Mouse (Mus musculus) MEL (cell line): ENCODE data around the gene Spc24. TPM values are rescaled to one million over a fixed set of nuclear protein-coding genes. Genes with fewer than 3 reads are reported as not detected.

Experiments
- DNase-seq: peaks from one replicate; pipeline ENCODE4 v3.0.0; 2011; ENCODE audit warnings: low read depth, low spot score
- H3K27ac ChIP-seq: 2 replicates; pipeline ENCODE4 v1.5.1; 2012; ENCODE audit warnings: low read depth, mild to moderate bottlenecking, control low read depth, low read length, moderate library complexity; ENCODE audit not compliant: control insufficient read depth
- H3K27me3 ChIP-seq, 2 experiments: fragments of 150-350 bp in 1 of 2; sonication (generic) in 1 of 2; 2 replicates each; pipeline ENCODE4 v1.6.1; 2012; ENCODE audit warnings: low read length in 2 of 2, mild to moderate bottlenecking in 2 of 2, improper control_type of control experiment in 1 of 2, moderate library complexity in 1 of 2; ENCODE audit not compliant: insufficient read depth in 2 of 2, control insufficient read depth in 1 of 2
- H3K36me3 ChIP-seq, 2 experiments: 2 replicates each; pipeline ENCODE4 v1.6.1; 2012 to 2014; ENCODE audit warnings: low read length in 2 of 2, improper control_type of control experiment in 1 of 2, inconsistent platforms in 1 of 2, mild to moderate bottlenecking in 1 of 2; ENCODE audit not compliant: insufficient read depth in 2 of 2, control insufficient read depth in 1 of 2
- H3K4me1 ChIP-seq, 2 experiments: fragments of 150-350 bp in 1 of 2; sonication (generic) in 1 of 2; 2 replicates each; pipeline ENCODE4 v1.6.1; 2012; ENCODE audit warnings: low read length in 2 of 2, improper control_type of control experiment in 1 of 2, mild to moderate bottlenecking in 1 of 2; ENCODE audit not compliant: insufficient read depth in 2 of 2, control insufficient read depth in 1 of 2
- H3K4me3 ChIP-seq, 2 experiments: fragments of 150-350 bp in 1 of 2; sonication (generic) in 1 of 2; 2 replicates each; pipeline ENCODE4 v1.5.1; 2012; ENCODE audit warnings: low read depth in 2 of 2, low read length in 2 of 2, mild to moderate bottlenecking in 2 of 2, moderate library complexity in 2 of 2, control low read depth in 1 of 2, improper control_type of control experiment in 1 of 2; ENCODE audit not compliant: control insufficient read depth in 1 of 2, insufficient read depth in 1 of 2
- H3K79me2 ChIP-seq: 2 replicates; pipeline ENCODE4 v1.6.1; 2012; ENCODE audit warnings: mild to moderate bottlenecking, low read length, moderate library complexity; ENCODE audit not compliant: control insufficient read depth, poor library complexity, insufficient read depth
- H3K9ac ChIP-seq: 2 replicates; pipeline ENCODE4 v1.6.1; 2012; ENCODE audit warnings: low read depth, mild to moderate bottlenecking, control low read depth, low read length, moderate library complexity; ENCODE audit not compliant: control insufficient read depth, poor library complexity, severe bottlenecking
- H3K9me3 ChIP-seq: fragments of 150-350 bp; sonication (generic); replicated peaks from 2 replicates; pipeline ENCODE4 v1.6.1; 2012; ENCODE audit warnings: mild to moderate bottlenecking, low read length, improper control_type of control experiment, moderate library complexity; ENCODE audit not compliant: insufficient read depth
- BHLHE40 ChIP-seq: IDR thresholded peaks from 2 replicates; pipeline ENCODE4 v1.6.1; 2012; ENCODE audit warnings: low read depth, mild to moderate bottlenecking, inconsistent platforms, low read length, improper control_type of control experiment, borderline replicate concordance
- CHD1 ChIP-seq: IDR thresholded peaks from 2 replicates; pipeline ENCODE4 v1.6.1; 2012; ENCODE audit warnings: low read depth, mild to moderate bottlenecking, inconsistent platforms, low read length, improper control_type of control experiment
- CTCF ChIP-seq, 3 experiments: IDR thresholded peaks in 2 of 3; conservative IDR thresholded peaks in 1 of 3; 2 replicates each; pipeline ENCODE4 v1.5.1; 2011 to 2012; ENCODE audit warnings: low read length in 3 of 3, low read depth in 2 of 3, mild to moderate bottlenecking in 2 of 3, improper control_type of control experiment in 1 of 3, inconsistent platforms in 1 of 3, mixed read lengths in 1 of 3, moderate library complexity in 1 of 3; ENCODE audit not compliant: control insufficient read depth in 1 of 3, insufficient read depth in 1 of 3, poor library complexity in 1 of 3, severe bottlenecking in 1 of 3
- ELF1 ChIP-seq: IDR thresholded peaks from 2 replicates; pipeline ENCODE4 v1.6.1; 2014; ENCODE audit warnings: low read depth, mild to moderate bottlenecking, inconsistent platforms, low read length, improper control_type of control experiment, moderate library complexity
- EP300 ChIP-seq, 2 experiments: IDR thresholded peaks; 2 replicates each; pipeline ENCODE4 v1.6.1; 2011; ENCODE audit warnings: improper control_type of control experiment in 2 of 2, low read length in 2 of 2, low read depth in 1 of 2, mild to moderate bottlenecking in 1 of 2
- ETS1 ChIP-seq: IDR thresholded peaks from 2 replicates; pipeline ENCODE4 v1.6.1; 2012; ENCODE audit warnings: low read depth, mild to moderate bottlenecking, inconsistent platforms, low read length, improper control_type of control experiment, moderate library complexity
- GABPA ChIP-seq: IDR thresholded peaks from 2 replicates; pipeline ENCODE4 v1.6.1; 2012; ENCODE audit warnings: low read depth, mild to moderate bottlenecking, inconsistent platforms, low read length, improper control_type of control experiment, moderate library complexity
- GATA1 ChIP-seq: IDR thresholded peaks from 2 replicates; pipeline ENCODE4 v1.6.1; 2011; ENCODE audit warnings: low read depth, low read length, improper control_type of control experiment
- HCFC1 ChIP-seq: IDR thresholded peaks from 2 replicates; pipeline ENCODE4 v1.6.1; 2012; ENCODE audit warnings: low read depth, mild to moderate bottlenecking, inconsistent platforms, low read length, improper control_type of control experiment, moderate library complexity
- JUND ChIP-seq: IDR thresholded peaks from 2 replicates; pipeline ENCODE4 v1.6.1; 2011; ENCODE audit warnings: low read depth, mild to moderate bottlenecking, improper control_type of control experiment, low read length
- KAT2A ChIP-seq: conservative IDR thresholded peaks from 2 replicates; pipeline ENCODE4 v1.6.1; 2012; ENCODE audit warnings: low read depth, low read length, improper control_type of control experiment, inconsistent platforms
- MAFK ChIP-seq: IDR thresholded peaks from 2 replicates; pipeline ENCODE4 v1.6.1; 2011; ENCODE audit warnings: low read depth, mild to moderate bottlenecking, low read length, improper control_type of control experiment, borderline replicate concordance
- MAX ChIP-seq: IDR thresholded peaks from 2 replicates; pipeline ENCODE4 v1.6.1; 2011; ENCODE audit warnings: low read length, improper control_type of control experiment
- MXI1 ChIP-seq: IDR thresholded peaks from 2 replicates; pipeline ENCODE4 v1.6.1; 2011; ENCODE audit warnings: mild to moderate bottlenecking, low read depth, low read length, improper control_type of control experiment
- MYB ChIP-seq: IDR thresholded peaks from 2 replicates; pipeline ENCODE4 v1.6.1; 2011; ENCODE audit warnings: mild to moderate bottlenecking, low read depth, low read length, improper control_type of control experiment
- MYC ChIP-seq: IDR thresholded peaks from 2 replicates; pipeline ENCODE4 v1.6.1; 2011; ENCODE audit warnings: low read depth, mild to moderate bottlenecking, low read length, improper control_type of control experiment, moderate library complexity
- NELFE ChIP-seq: IDR thresholded peaks from 2 replicates; pipeline ENCODE4 v1.6.1; 2011; ENCODE audit warnings: low read depth, low read length, improper control_type of control experiment
- NRF1 ChIP-seq: IDR thresholded peaks from 2 replicates; pipeline ENCODE4 v1.6.1; 2014; ENCODE audit warnings: low read depth, mild to moderate bottlenecking, inconsistent platforms, low read length, improper control_type of control experiment, moderate library complexity; ENCODE audit not compliant: poor library complexity, insufficient read depth, severe bottlenecking
- POLR2A ChIP-seq, 2 experiments: IDR thresholded peaks; 2 replicates each; pipeline ENCODE4 v1.6.1; 2011 to 2012; ENCODE audit warnings: low read length in 2 of 2, mild to moderate bottlenecking in 2 of 2, control low read depth in 1 of 2, improper control_type of control experiment in 1 of 2, low read depth in 1 of 2, moderate library complexity in 1 of 2; ENCODE audit not compliant: control insufficient read depth in 1 of 2, insufficient read depth in 1 of 2, poor library complexity in 1 of 2
- POLR2AphosphoS5 ChIP-seq: IDR thresholded peaks from 2 replicates; pipeline ENCODE4 v1.6.1; 2012; ENCODE audit warnings: low read depth, borderline replicate concordance, mild to moderate bottlenecking, inconsistent platforms, low read length, moderate library complexity, mixed read lengths
- RAD21 ChIP-seq: IDR thresholded peaks from 2 replicates; pipeline ENCODE4 v1.6.1; 2011; ENCODE audit warnings: mild to moderate bottlenecking, low read depth, low read length, improper control_type of control experiment
- SIN3A ChIP-seq: IDR thresholded peaks from 2 replicates; pipeline ENCODE4 v1.6.1; 2012; ENCODE audit warnings: low read length, improper control_type of control experiment, inconsistent platforms
- TCF12 ChIP-seq: IDR thresholded peaks from 2 replicates; pipeline ENCODE4 v1.6.1; 2014; ENCODE audit warnings: low read depth, mild to moderate bottlenecking, inconsistent platforms, low read length, improper control_type of control experiment, moderate library complexity
- UBTF ChIP-seq: IDR thresholded peaks from 2 replicates; pipeline ENCODE4 v1.6.1; 2012; ENCODE audit warnings: low read depth, mild to moderate bottlenecking, inconsistent platforms, low read length, improper control_type of control experiment, moderate library complexity, borderline replicate concordance; ENCODE audit not compliant: insufficient read depth
- USF1 ChIP-seq: IDR thresholded peaks from 2 replicates; pipeline ENCODE4 v1.6.1; 2014; ENCODE audit warnings: low read depth, mild to moderate bottlenecking, inconsistent platforms, low read length, improper control_type of control experiment, moderate library complexity
- USF2 ChIP-seq, 2 experiments: IDR thresholded peaks; 2 replicates each; pipeline ENCODE4 v1.6.1; 2011 to 2012; ENCODE audit warnings: improper control_type of control experiment in 2 of 2, low read length in 2 of 2, borderline replicate concordance in 1 of 2, inconsistent platforms in 1 of 2, low read depth in 1 of 2, mild to moderate bottlenecking in 1 of 2; ENCODE audit not compliant: insufficient read depth in 1 of 2
- ZC3H11A ChIP-seq: IDR thresholded peaks from 2 replicates; pipeline ENCODE4 v1.6.1; 2012; ENCODE audit warnings: low read depth, mild to moderate bottlenecking, inconsistent platforms, low read length, improper control_type of control experiment
- ZKSCAN1 ChIP-seq: IDR thresholded peaks from 2 replicates; pipeline ENCODE4 v1.6.1; 2012; ENCODE audit warnings: low read depth, mild to moderate bottlenecking, inconsistent platforms, low read length, improper control_type of control experiment, moderate library complexity
- ZMIZ1 ChIP-seq: IDR thresholded peaks from 2 replicates; pipeline ENCODE4 v1.6.1; 2012; ENCODE audit warnings: low read depth, mild to moderate bottlenecking, inconsistent platforms, low read length, improper control_type of control experiment, moderate library complexity
- ZNF384 ChIP-seq: IDR thresholded peaks from 2 replicates; pipeline ENCODE4 v1.6.1; 2012; ENCODE audit warnings: low read depth, mild to moderate bottlenecking, inconsistent platforms, low read length, improper control_type of control experiment
- polyA plus RNA-seq, 2 experiments: library from polyadenylated mRNA; stranded (reverse) in 1 of 2; unstranded in 1 of 2; fragments of >175 nt in 1 of 2; fragments of >200 nt in 1 of 2; gene quantifications; 2 replicates each; pipeline versions ENCODE4 v1.2.1 to v1.2.4; 2012; ENCODE audit warnings: low replicate concordance in 2 of 2, low read depth in 1 of 2; ENCODE audit not compliant: insufficient read length in 2 of 2, insufficient read depth in 1 of 2, missing spikeins in 1 of 2
- total RNA-seq: library from RNA; depleted of rRNA; stranded (reverse); fragments of 300-350 nt; gene quantifications from 2 replicates; pipeline ENCODE4 v1.2.3, GENCODE M21; 2012

Spc24 gene
- total and polyA plus RNA-seq, 3 experiments = 304 to 377 TPM; not detected in 1

DNA sequence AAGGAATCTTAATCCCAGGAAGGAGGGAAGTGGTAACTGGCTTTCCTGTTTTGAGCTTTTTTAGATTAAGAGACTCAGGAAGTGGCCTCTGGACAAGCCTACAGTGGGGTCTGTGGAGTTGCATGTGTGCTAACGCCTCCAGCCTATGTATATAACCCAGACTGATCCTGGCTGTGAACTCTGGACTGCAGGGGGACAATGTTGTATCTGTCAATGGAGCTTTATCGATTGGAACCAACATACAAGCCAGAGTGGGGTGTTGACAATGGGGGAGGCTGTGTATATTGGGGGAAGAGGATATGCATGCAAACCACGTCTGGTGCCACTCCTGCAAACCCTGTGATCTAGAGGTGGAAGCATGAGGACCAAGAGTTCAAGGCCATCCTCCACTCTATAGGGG is 46.3 kb upstream of the Spc24 start:
- no peak overlapping the region for H3K9ac ChIP-seq
- TF ChIP-seq SIN3A (no peak), JUND (no peak), GABPA (no peak), MAFK (no peak), POLR2AphosphoS5 (no peak; the same call in 1 of the 2 replicates), ZC3H11A (no peak), ELF1 (no peak)
- TF ChIP-seq, all 39 proteins: peak for 0
- no peaks in the 10 kb centered on the region for H3K79me2 ChIP-seq
- H3K9me3 ChIP-seq = no peaks in the 10 kb centered on the region
- no peaks in the 10 kb centered on the region for H3K27me3 ChIP-seq
- no peak overlapping the region for H3K4me3 ChIP-seq
- no peak overlapping the region for H3K27ac ChIP-seq
- DNase-seq = no peak
- H3K36me3 ChIP-seq = no peaks in the 10 kb centered on the region
- H3K4me1 ChIP-seq = peaks cover 0 to 3% of the 10 kb centered on the region in 2 experiments; a peak in 1 of 4 replicates

DNA sequence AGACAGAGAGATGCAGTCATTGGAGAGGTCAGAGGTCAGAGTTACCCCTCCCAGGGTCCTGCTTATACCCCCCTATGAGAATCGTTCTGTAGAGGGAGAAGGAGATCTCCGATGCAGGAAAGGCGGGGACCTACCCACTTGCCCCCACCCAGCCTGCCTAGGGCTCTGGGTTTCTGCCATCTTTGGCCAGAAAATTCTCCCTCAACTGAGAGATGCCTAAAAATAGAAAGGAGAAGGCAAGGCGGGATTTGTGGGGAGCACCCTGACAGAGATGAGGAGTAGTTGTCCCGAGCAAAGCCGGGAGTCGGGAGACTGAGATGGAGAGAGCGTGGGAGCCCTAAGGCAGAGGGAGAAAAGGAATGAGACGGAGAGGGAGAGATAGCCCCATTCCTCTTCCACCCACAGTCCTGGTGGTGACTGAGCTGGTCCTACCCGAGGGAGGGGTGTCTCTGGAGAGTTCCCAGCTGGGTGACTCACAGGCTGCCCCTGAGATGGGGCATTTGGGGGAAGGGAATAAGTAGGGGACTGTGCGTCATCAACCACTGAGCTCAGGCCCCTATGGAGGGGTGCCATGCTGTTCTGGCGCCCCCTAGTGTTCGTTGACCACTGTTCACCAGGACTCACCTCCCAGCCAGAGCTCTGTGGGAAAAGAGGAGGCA is 44.0 kb upstream of the Spc24 start:
- Histone ChIP-seq H3K9ac (peak overlapping the region; percentile 47), H3K27me3 (no peaks in the 10 kb centered on the region), H3K4me3 (peak overlapping the region; percentile 35 to 39; a peak in 3 of 4 replicates), H3K79me2 (no peaks in the 10 kb centered on the region), H3K4me1 (no peaks in the 10 kb centered on the region), H3K36me3 (no peaks in the 10 kb centered on the region), H3K9me3 (no peaks in the 10 kb centered on the region), H3K27ac (no peak overlapping the region)
- peak; percentile 95 for DNase-seq
- peak; percentile 98 for TF ChIP-seq ZC3H11A
- TF ChIP-seq EP300 (IDR thresholded peaks at IDR 0.05; ENCODE audit: low read depth in 1 of 2, low read length in 2 of 2) = no peak
- TF ChIP-seq KAT2A = no peak
- TF ChIP-seq MAFK = no peak
- TF ChIP-seq ETS1 = no peak
- TF ChIP-seq MYC = peak; percentile 78; the same call in 1 of the 2 replicates
- no peak for TF ChIP-seq ZKSCAN1
- TF ChIP-seq ZNF384 = no peak
- no peak; the same call in none of the 2 replicates for TF ChIP-seq RAD21
- no peak for TF ChIP-seq CHD1
- no peak for TF ChIP-seq ZMIZ1
- no peak for TF ChIP-seq USF1
- 0 out of 2 replicates have a peak, but pooled peaks have one; percentile 76 for TF ChIP-seq UBTF
- TF ChIP-seq ELF1 = no peak
- 0 out of 2 replicates have a peak, but pooled peaks have one; percentile 12 for TF ChIP-seq MAX
- 0 out of 2 replicates have a peak, but pooled peaks have one; percentile 41 for TF ChIP-seq TCF12
- TF ChIP-seq GATA1 = 0 out of 2 replicates have a peak, but pooled peaks have one; percentile 29
- peak; percentile 61 for TF ChIP-seq BHLHE40
- TF ChIP-seq MYB = no peak
- TF ChIP-seq HCFC1 = peak; percentile 55; the same call in 1 of the 2 replicates
- 0 out of 2 replicates have a peak, but pooled peaks have one; percentile 10 for TF ChIP-seq MXI1
- TF ChIP-seq NRF1 = no peak
- no peak for TF ChIP-seq POLR2AphosphoS5
- TF ChIP-seq USF2 (IDR thresholded peaks at IDR 0.05; ENCODE audit: borderline replicate concordance in 1 of 2, insufficient read depth in 1 of 2, low read depth in 1 of 2, low read length in 2 of 2) = no peak
- peak in 2 of 3 experiments; percentile 100 for TF ChIP-seq CTCF (IDR thresholded peaks at IDR 0.05 in 2 of 3, conservative IDR thresholded peaks at IDR 0.05 in 1 of 3; ENCODE audit: control insufficient read depth in 1 of 3, insufficient read depth in 1 of 3, low read depth in 2 of 3, low read length in 3 of 3, poor library complexity in 1 of 3, severe bottlenecking in 1 of 3)
- peak in 1 of 2 experiments; percentile 69; a peak in 3 of 4 replicates for TF ChIP-seq POLR2A (IDR thresholded peaks at IDR 0.05; ENCODE audit: control insufficient read depth in 1 of 2, insufficient read depth in 1 of 2, low read depth in 1 of 2, low read length in 2 of 2, poor library complexity in 1 of 2)
- peak; percentile 37 for TF ChIP-seq NELFE
